ENCODE assay signal across 24 mouse cellular contexts in the genomic region with DNA sequence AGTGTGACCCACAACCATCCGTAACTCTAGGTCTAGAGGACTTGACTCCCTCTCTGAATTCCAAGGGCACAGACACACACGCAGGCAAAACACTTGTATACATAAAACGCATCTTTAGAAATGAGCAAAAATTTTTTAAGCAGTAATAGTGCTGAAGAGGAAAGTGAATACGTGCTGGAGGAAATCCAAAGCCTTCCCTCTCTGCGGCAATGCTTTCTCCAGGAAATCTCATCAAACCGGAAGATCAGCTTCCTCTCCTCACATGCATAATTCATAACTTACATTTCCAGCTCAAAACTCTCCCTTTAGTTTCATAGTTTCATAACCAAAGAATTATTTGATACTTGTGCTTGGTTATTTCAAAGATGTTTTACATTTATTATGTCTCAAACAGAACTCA.
A peak's percentile ranks its signal among the peaks of the same experiment; 100 is the strongest.
DNase-seq lines count a peak whose midpoint lies in the region; ATAC-seq and TF ChIP-seq lines count a peak whose summit lies in the region.
"Had no signal": no experiment of that assay in that cellular context is flagged by ENCODE, and none has a peak within 500 bp of the region (broad histone marks: within the 10 kb centered on the region; RNA-seq: fewer than 3 reads in every experiment).

No protein-coding gene starts in this region.

- no peak overlapping the region for H3K4me2 ChIP-seq in embryonic facial prominence, embryonic 14.5 days (ENCODE audit: low read depth, low read length)
- no peak overlapping the region for H3K4me2 ChIP-seq in kidney, postnatal 0 days (ENCODE audit: low read length)
- H3K4me2 ChIP-seq in lung, embryonic 14.5 days: no peak overlapping the region
- H3K4me2 ChIP-seq: embryonic facial prominence, embryonic 13.5 days; forebrain, embryonic 13.5 days; forebrain, embryonic 15.5 days had no signal

- H3K27me3 ChIP-seq in embryonic facial prominence, embryonic 14.5 days (replicated peaks; ENCODE audit: control insufficient read depth, insufficient read depth, low read length): no peaks in the 10 kb centered on the region
- no peaks in the 10 kb centered on the region for H3K27me3 ChIP-seq in embryonic facial prominence, embryonic 10.5 days (replicated peaks; ENCODE audit: low read depth, poor library complexity, severe bottlenecking)
- H3K27me3 ChIP-seq in kidney, postnatal 0 days (ENCODE audit: insufficient read depth, low read length): no peaks in the 10 kb centered on the region
- no peaks in the 10 kb centered on the region for H3K27me3 ChIP-seq in lung, embryonic 14.5 days (ENCODE audit: insufficient read depth, low read length)
- H3K27me3 ChIP-seq: CH12.LX; embryonic facial prominence, embryonic 13.5 days; forebrain, embryonic 13.5 days; forebrain, embryonic 15.5 days; Patski had no signal

- no peak overlapping the region for H3K9ac ChIP-seq in embryonic facial prominence, embryonic 14.5 days (ENCODE audit: low read depth, low read length)
- no peak overlapping the region for H3K9ac ChIP-seq in kidney, postnatal 0 days (ENCODE audit: low read depth, low read length)
- H3K9ac ChIP-seq in lung, embryonic 14.5 days: no peak overlapping the region
- H3K9ac ChIP-seq: embryonic facial prominence, embryonic 13.5 days; forebrain, embryonic 13.5 days; forebrain, embryonic 15.5 days; forebrain, postnatal 0 days had no signal

- peak; percentile 69 for DNase-seq in embryonic facial prominence, embryonic 14.5 days (ENCODE audit: low spot score)
- no peak for DNase-seq in embryonic facial prominence, embryonic 10.5 days (ENCODE audit: low spot score)
- peak; percentile 19 for DNase-seq in kidney, postnatal 0 days (ENCODE audit: low spot score)
- no peak for DNase-seq in kidney, adult 18-20 months
- DNase-seq in lung, embryonic 14.5 days: peak; percentile 35
- DNase-seq in lung, postnatal 36 days: no peak
- DNase-seq: adrenal gland, adult 8-10 months; adrenal gland, postnatal 14 days; adrenal gland, postnatal 36 days; B cell, adult 2 months; cerebellum, adult 11-12 months; cerebellum, adult 2 months; cerebellum, adult 9-10 months; cerebellum, postnatal 10 days; cerebellum, postnatal 25 days; forebrain, postnatal 0 days had no signal

- no peak overlapping the region for H3K27ac ChIP-seq in embryonic facial prominence, embryonic 14.5 days (replicated peaks; ENCODE audit: low read depth, low read length)
- H3K27ac ChIP-seq in embryonic facial prominence, embryonic 10.5 days (replicated peaks): no peak overlapping the region
- no peak overlapping the region for H3K27ac ChIP-seq in kidney, postnatal 0 days
- no peak overlapping the region for H3K27ac ChIP-seq in lung, embryonic 14.5 days (ENCODE audit: low read depth)
- H3K27ac ChIP-seq: embryonic facial prominence, embryonic 13.5 days; forebrain, embryonic 13.5 days; forebrain, embryonic 15.5 days had no signal

- no peak for TF ChIP-seq CTCF in kidney, postnatal 0 days (IDR thresholded peaks at IDR 0.05; ENCODE audit: low read depth)
- no peak for TF ChIP-seq CTCF in lung, embryonic 14.5 days (IDR thresholded peaks at IDR 0.05; ENCODE audit: low read depth)

- no peak overlapping the region for H3K4me3 ChIP-seq in embryonic facial prominence, embryonic 14.5 days (ENCODE audit: low read depth, low read length)
- H3K4me3 ChIP-seq in embryonic facial prominence, embryonic 10.5 days: no peak overlapping the region
- no peak overlapping the region for H3K4me3 ChIP-seq in kidney, postnatal 0 days (replicated peaks; ENCODE audit: low read depth, low read length)
- no peak overlapping the region for H3K4me3 ChIP-seq in lung, embryonic 14.5 days (ENCODE audit: low read depth, low read length)
- H3K4me3 ChIP-seq: embryonic facial prominence, embryonic 13.5 days; forebrain, embryonic 13.5 days; forebrain, embryonic 15.5 days had no signal

- no peaks in the 10 kb centered on the region for H3K36me3 ChIP-seq in embryonic facial prominence, embryonic 14.5 days (ENCODE audit: control insufficient read depth, insufficient read depth, low read length)
- H3K36me3 ChIP-seq in embryonic facial prominence, embryonic 10.5 days (replicated peaks): no peaks in the 10 kb centered on the region
- H3K36me3 ChIP-seq in kidney, postnatal 0 days (ENCODE audit: insufficient read depth, low read length): no peaks in the 10 kb centered on the region
- H3K36me3 ChIP-seq in lung, embryonic 14.5 days (ENCODE audit: insufficient read depth): no peaks in the 10 kb centered on the region
- H3K36me3 ChIP-seq: embryonic facial prominence, embryonic 13.5 days; forebrain, embryonic 15.5 days; G1E had no signal

- H3K4me1 ChIP-seq in embryonic facial prominence, embryonic 14.5 days (ENCODE audit: control insufficient read depth, insufficient read depth, low read length): peaks cover 7% of the 10 kb centered on the region; the same call in 1 of the 2 replicates
- peaks cover 9% of the 10 kb centered on the region for H3K4me1 ChIP-seq in embryonic facial prominence, embryonic 10.5 days
- H3K4me1 ChIP-seq in kidney, postnatal 0 days (replicated peaks; ENCODE audit: insufficient read depth, low read length): 0 out of 2 replicates have a peak, but pooled peaks cover 5% of the 10 kb centered on the region
- H3K4me1 ChIP-seq in lung, embryonic 14.5 days (ENCODE audit: insufficient read depth): no peaks in the 10 kb centered on the region

- 59% methylated on average over 6 of the region's 6 CpGs for WGBS in embryonic facial prominence, embryonic 14.5 days
- 94% methylated on average over 6 of the region's 6 CpGs for WGBS in embryonic facial prominence, embryonic 10.5 days
- WGBS in kidney, postnatal 0 days: 76% methylated on average over 6 of the region's 6 CpGs
- 76% methylated on average over 6 of the region's 6 CpGs for WGBS in lung, embryonic 14.5 days

- no peaks in the 10 kb centered on the region for H3K9me3 ChIP-seq in embryonic facial prominence, embryonic 14.5 days (ENCODE audit: control insufficient read depth, low read length)
- H3K9me3 ChIP-seq in embryonic facial prominence, embryonic 10.5 days: no peaks in the 10 kb centered on the region
- no peaks in the 10 kb centered on the region for H3K9me3 ChIP-seq in kidney, postnatal 0 days (replicated peaks; ENCODE audit: low read length)
- no peaks in the 10 kb centered on the region for H3K9me3 ChIP-seq in lung, embryonic 14.5 days (ENCODE audit: low read depth, low read length)
- H3K9me3 ChIP-seq: embryonic facial prominence, embryonic 13.5 days; forebrain, embryonic 13.5 days; forebrain, embryonic 15.5 days; G1E had no signal

- no peak for ATAC-seq in embryonic facial prominence, embryonic 14.5 days (ENCODE audit: low read depth)
- ATAC-seq in kidney, postnatal 0 days (replicated peaks; ENCODE audit: low FRiP score, low read depth): no peak
- no peak for ATAC-seq in lung, embryonic 14.5 days (ENCODE audit: insufficient read depth)
- ATAC-seq: activated CD4-positive, CD25-positive, alpha-beta regulatory T cell, adult 4 months; CD4-positive, CD25-positive, alpha-beta regulatory T cell, adult 4 months; forebrain, embryonic 13.5 days; forebrain, embryonic 15.5 days; forebrain, postnatal 0 days; Patski had no signal

Comparison
In these comparisons a context has a peak if more than half of its experiments do, and no peak if none do; other contexts are left out.
1. DNase-seq: peak in embryonic facial prominence, embryonic 14.5 days (single experiment), kidney, postnatal 0 days (single experiment) and lung, embryonic 14.5 days (single experiment); none in embryonic facial prominence, embryonic 10.5 days (single experiment), kidney, adult 18-20 months (single experiment) and lung, postnatal 36 days (single experiment).